Mouse (Mus musculus) liver, embryonic 14.5 days (tissue): ENCODE results near the gene Spem1. TPM values are rescaled to one million over a fixed set of nuclear protein-coding genes. Genes with fewer than 3 reads are reported as not detected.

Experiments
- ATAC-seq: fragments of 200-750 bp; cut with Nextera tagmentation; 2 replicates; pipeline ENCODE4 v1.8.0; 2017; ENCODE audit warnings: moderate number of reproducible peaks, mild to moderate bottlenecking, moderate library complexity; ENCODE audit not compliant: insufficient read depth
- DNase-seq, 3 experiments: peaks; one replicate each; pipeline ENCODE4 v3.0.0-alpha.2; 2012 to 2013; ENCODE audit warnings: low read depth in 3 of 3, low spot score in 3 of 3
- H3K27ac ChIP-seq: fragments of 300-500 bp; sonication (generic); 2 replicates; pipeline ENCODE4 v1.5.1; 2014; ENCODE audit warnings: moderate library complexity, mild to moderate bottlenecking, control low read depth, inconsistent platforms
- H3K27me3 ChIP-seq: fragments of 300-500 bp; sonication (generic); 2 replicates; pipeline ENCODE4 v1.6.1; 2014; ENCODE audit warnings: mild to moderate bottlenecking, low read length, moderate library complexity; ENCODE audit not compliant: control insufficient read depth, insufficient read depth
- H3K36me3 ChIP-seq: fragments of 300-500 bp; sonication (generic); replicated peaks from 2 replicates; pipeline ENCODE4 v1.6.1; 2014; ENCODE audit warnings: low read depth; ENCODE audit not compliant: control insufficient read depth, insufficient read depth
- H3K4me1 ChIP-seq, 2 experiments: fragments of 200-500 bp in 1 of 2; fragments of 300-500 bp in 1 of 2; sonication (generic) in 1 of 2; replicated peaks; 2 replicates each; pipeline ENCODE4 v1.6.1; 2012 to 2014; ENCODE audit warnings: antibody characterized with exemption in 1 of 2, inconsistent platforms in 1 of 2, low read length in 1 of 2; ENCODE audit not compliant: control insufficient read depth in 2 of 2, insufficient read depth in 2 of 2
- H3K4me2 ChIP-seq: fragments of 300-500 bp; sonication (generic); 2 replicates; pipeline ENCODE4 v1.6.1; 2014; ENCODE audit warnings: low read depth, mild to moderate bottlenecking, control low read depth, moderate library complexity
- H3K4me3 ChIP-seq, 2 experiments: fragments of 200-500 bp in 1 of 2; fragments of 300-500 bp in 1 of 2; sonication (generic) in 1 of 2; 2 replicates each; pipeline ENCODE4 v1.5.1; 2012 to 2014; ENCODE audit warnings: low read depth in 2 of 2, low read length in 2 of 2, mild to moderate bottlenecking in 2 of 2, control low read depth in 1 of 2, inconsistent platforms in 1 of 2, moderate library complexity in 1 of 2; ENCODE audit not compliant: insufficient read depth in 1 of 2
- H3K9ac ChIP-seq: fragments of 300-500 bp; sonication (generic); replicated peaks from 2 replicates; pipeline ENCODE4 v1.6.1; 2014; ENCODE audit warnings: mild to moderate bottlenecking, control low read depth, moderate library complexity
- H3K9me3 ChIP-seq: fragments of 300-500 bp; sonication (generic); 2 replicates; pipeline ENCODE4 v1.6.1; 2016; ENCODE audit warnings: low read length, mixed read lengths; ENCODE audit not compliant: control insufficient read depth
- CTCF ChIP-seq: IDR thresholded peaks from 2 replicates; pipeline ENCODE4 v1.5.1; 2016; ENCODE audit warnings: antibody characterized with exemption, low read depth, control low read depth
- EP300 ChIP-seq: IDR thresholded peaks from 2 replicates; pipeline ENCODE4 v1.6.1; 2016; ENCODE audit warnings: antibody characterized with exemption, low read depth
- WGBS: fragments of 180-500 bp; shearing (Covaris S2); extraction: QIAGEN DNeasy Blood & Tissue Kit; methylation state at CpG from one replicate; pipeline ENCODE4 v1.1.7; 2014; ENCODE audit not compliant: insufficient replicate concordance; 5-methylcytosine and 5-hydroxymethylcytosine counted together
- polyA plus RNA-seq, 2 experiments: library from polyadenylated mRNA; depleted of rRNA in 1 of 2; stranded (reverse) in 1 of 2; unstranded in 1 of 2; fragments of >200 nt; fragmentation: Nextera tagmentation in 1 of 2; extraction: Ambion mirVana in 1 of 2; gene quantifications; 2 replicates each; pipeline versions ENCODE4 v1.2.1 to v1.2.3; 2012 to 2014

Gene Spem1
- polyA plus RNA-seq, 2 experiments = not detected

- no peak for TF ChIP-seq CTCF
- TF ChIP-seq EP300 = no peak
- Histone ChIP-seq H3K27me3 (peaks cover 84% of the 10 kb centered on the region), H3K4me1 (peaks cover 5 to 8% of the 10 kb centered on the region in 2 experiments; a peak in 3 of 4 replicates), H3K4me2 (no peak overlapping the region), H3K36me3 (no peaks in the 10 kb centered on the region), H3K9me3 (no peaks in the 10 kb centered on the region), H3K27ac (no peak overlapping the region), H3K9ac (no peak overlapping the region), H3K4me3 (no peak overlapping the region)
- no peak for DNase-seq
- ATAC-seq = no peak
- 33% methylated on average over 12 of the region's 12 CpGs for WGBS
Observed at GRCm38 (mm10) chr11:69799394-69800137, 22.4 kb downstream of the Spem1 start.

- no peak overlapping the region for H3K4me3 ChIP-seq
- no peak overlapping the region for H3K4me2 ChIP-seq
- H3K4me1 ChIP-seq = peaks cover 5 to 8% of the 10 kb centered on the region in 2 experiments; a peak in 3 of 4 replicates
- H3K27me3 ChIP-seq = peaks cover 67% of the 10 kb centered on the region
- no peak overlapping the region for H3K27ac ChIP-seq
- DNase-seq = no peak
- WGBS = 59% methylated on average over 7 of the region's 7 CpGs
- no peak overlapping the region for H3K9ac ChIP-seq
- no peaks in the 10 kb centered on the region for H3K9me3 ChIP-seq
- H3K36me3 ChIP-seq = no peaks in the 10 kb centered on the region
- no peak for ATAC-seq
- TF ChIP-seq CTCF (no peak), EP300 (no peak)
Observed at GRCm38 (mm10) chr11:69797924-69798323, 24.1 kb downstream of the Spem1 start.

GRCm38 (mm10) chr11:69795983-69796435 lies 26.0 kb downstream of the Spem1 start:
- Histone ChIP-seq H3K4me2 (peak overlapping the region; percentile 88), H3K4me1 (peaks cover 5 to 8% of the 10 kb centered on the region in 2 experiments; a peak in 3 of 4 replicates), H3K27ac (no peak overlapping the region), H3K36me3 (no peaks in the 10 kb centered on the region), H3K27me3 (peaks cover 48% of the 10 kb centered on the region), H3K4me3 (peak overlapping the region in 1 of 2 experiments; percentile 53; a peak in 2 of 4 replicates), H3K9ac (peak overlapping the region; percentile 31; the same call in 1 of the 2 replicates), H3K9me3 (no peaks in the 10 kb centered on the region)
- ATAC-seq (no peak), DNase-seq (no peak)
- TF ChIP-seq CTCF (no peak), EP300 (no peak)
- WGBS = 3% methylated on average over 13 of the region's 13 CpGs

- H3K27me3 ChIP-seq = peaks cover 42% of the 10 kb centered on the region
- H3K36me3 ChIP-seq = no peaks in the 10 kb centered on the region
- peak within 1 kb of the TSS; percentile 31; the same call in 1 of the 2 replicates for H3K9ac ChIP-seq
- ATAC-seq = peak; percentile 100
- H3K9me3 ChIP-seq = no peaks in the 10 kb centered on the region
- WGBS = under 1% methylated on average over 52 of the region's 52 CpGs
- peaks cover 5 to 8% of the 10 kb centered on the region in 2 experiments; a peak in 3 of 4 replicates for H3K4me1 ChIP-seq
- DNase-seq = peak; percentile 97 to 98 (median 97)
- no peak within 1 kb of the TSS for H3K27ac ChIP-seq
- H3K4me2 ChIP-seq = peak within 1 kb of the TSS; percentile 88
- TF ChIP-seq EP300 (no peak), CTCF (peak; percentile 19; the same call in 1 of the 2 replicates)
- peak within 1 kb of the TSS; percentile 45 to 53 for H3K4me3 ChIP-seq
Observed at GRCm38 (mm10) chr11:69795168-69795982, 26.6 kb downstream of the Spem1 start, which contains the start of gene Chrnb1. TSS of gene Chrnb1 (minus strand) at chr11:69795943.

GRCm38 (mm10) chr11:69793429-69793828 lies 28.6 kb downstream of the Spem1 start:
- ATAC-seq (no peak), DNase-seq (no peak)
- peaks cover 4 to 8% of the 10 kb centered on the region in 2 experiments; a peak in 3 of 4 replicates for H3K4me1 ChIP-seq
- TF ChIP-seq EP300 (no peak), CTCF (no peak)
- H3K9me3 ChIP-seq = no peaks in the 10 kb centered on the region
- H3K27ac ChIP-seq = no peak overlapping the region
- peaks cover 25% of the 10 kb centered on the region for H3K27me3 ChIP-seq
- 49% methylated on average over 5 of the region's 5 CpGs for WGBS
- H3K4me3 ChIP-seq = no peak overlapping the region
- H3K4me2 ChIP-seq = no peak overlapping the region
- no peak overlapping the region for H3K9ac ChIP-seq
- H3K36me3 ChIP-seq = no peaks in the 10 kb centered on the region
